Mouse (Mus musculus): ENCODE measurements around the gene Pgr.

DNA sequence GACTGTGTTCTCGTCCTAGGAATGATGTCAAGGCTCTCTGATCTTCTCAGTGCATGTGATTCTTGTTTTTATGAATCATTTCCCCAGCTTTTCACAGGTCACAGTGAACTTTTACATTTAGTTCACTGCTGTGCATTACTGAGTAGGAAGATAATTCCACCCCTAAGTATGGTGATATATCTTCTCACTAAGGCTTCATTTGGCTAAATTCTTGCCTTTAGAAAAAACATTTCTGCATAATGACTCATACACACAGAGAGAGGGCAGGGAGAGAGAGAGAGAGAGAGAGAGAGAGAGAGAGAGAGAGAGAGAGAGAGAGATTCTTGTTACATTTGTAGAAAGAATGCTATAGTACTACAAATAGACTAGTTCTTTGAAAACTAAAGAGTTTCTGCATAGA is 38.1 kb downstream of the Pgr start:
- TF ChIP-seq CTCF (IDR thresholded peaks at IDR 0.05; ENCODE audit: borderline replicate concordance, insufficient read depth, low read depth, low read length) (no peak), POLR2A (IDR thresholded peaks at IDR 0.05; ENCODE audit: borderline replicate concordance, insufficient read depth, low read length) (no peak)

Data from cerebellum, adult 2 months (tissue).